Mouse (Mus musculus) embryonic facial prominence, embryonic 10.5 days (tissue): ENCODE measurements at regions not wholly inside any gene's neighbourhood (a gene's known extent, or its start where the extent isn't known, plus 50 kb on each side); places are given as distances from the start of the nearest gene placed in this dataset.
A peak's percentile ranks its signal among the peaks of the same experiment; 100 is the strongest.

Experiments used
- DNase-seq: peaks from one replicate; pipeline ENCODE4 v3.0.0-alpha.2; 2017; ENCODE audit warnings: low spot score
- H3K27ac ChIP-seq: fragments of 300-500 bp; sonication (generic); replicated peaks from 2 replicates; pipeline ENCODE4 v1.5.1; 2016; ENCODE audit warnings: mild to moderate bottlenecking
- H3K27me3 ChIP-seq: fragments of 300-500 bp; sonication (generic); replicated peaks from 2 replicates; pipeline ENCODE4 v1.6.1; 2016; ENCODE audit warnings: low read depth, mild to moderate bottlenecking; ENCODE audit not compliant: poor library complexity, severe bottlenecking
- H3K36me3 ChIP-seq: fragments of 300-500 bp; sonication (generic); replicated peaks from 2 replicates; pipeline ENCODE4 v1.6.1; 2016; ENCODE audit warnings: mild to moderate bottlenecking, moderate library complexity
- H3K4me1 ChIP-seq: fragments of 300-500 bp; sonication (generic); 2 replicates; pipeline ENCODE4 v1.6.1; 2016
- H3K4me3 ChIP-seq: fragments of 300-500 bp; sonication (generic); 2 replicates; pipeline ENCODE4 v1.5.1; 2016; ENCODE audit warnings: mild to moderate bottlenecking, moderate library complexity
- H3K9me3 ChIP-seq: fragments of 300-500 bp; sonication (generic); 2 replicates; pipeline ENCODE4 v1.6.1; 2016; ENCODE audit warnings: mild to moderate bottlenecking
- WGBS: fragments of 180-500 bp; shearing (Covaris S2); methylation state at CpG from one replicate; pipeline ENCODE4 v1.1.7; 2016; 5-methylcytosine and 5-hydroxymethylcytosine counted together

DNA sequence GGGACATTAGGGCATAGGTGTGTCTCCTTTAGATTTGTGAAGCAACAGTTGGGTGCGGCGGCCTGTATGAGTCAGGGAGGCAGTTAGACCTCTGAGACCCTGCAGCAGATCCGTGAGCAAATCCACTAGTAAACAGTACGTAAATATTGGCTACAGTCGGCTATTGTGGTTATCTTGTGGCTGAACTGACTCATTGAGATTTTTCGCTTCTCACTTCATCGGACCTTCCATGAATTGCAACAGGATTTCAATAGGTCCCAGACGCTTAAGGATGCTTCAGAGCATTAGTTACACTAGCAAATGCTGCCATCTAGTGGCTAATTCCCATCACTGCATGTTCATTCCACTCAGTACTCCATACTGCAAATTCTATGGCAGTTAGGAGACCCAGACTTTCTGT lies 199.0 kb downstream of the Rdh14 start:
- 44% methylated on average over 8 of the region's 8 CpGs for WGBS
- no peaks in the 10 kb centered on the region for H3K4me1 ChIP-seq
- DNase-seq = peak; percentile 62
- H3K4me3 ChIP-seq = no peak overlapping the region
- no peaks in the 10 kb centered on the region for H3K9me3 ChIP-seq
- H3K27me3 ChIP-seq = no peaks in the 10 kb centered on the region
- H3K27ac ChIP-seq = no peak overlapping the region
- no peaks in the 10 kb centered on the region for H3K36me3 ChIP-seq

DNA sequence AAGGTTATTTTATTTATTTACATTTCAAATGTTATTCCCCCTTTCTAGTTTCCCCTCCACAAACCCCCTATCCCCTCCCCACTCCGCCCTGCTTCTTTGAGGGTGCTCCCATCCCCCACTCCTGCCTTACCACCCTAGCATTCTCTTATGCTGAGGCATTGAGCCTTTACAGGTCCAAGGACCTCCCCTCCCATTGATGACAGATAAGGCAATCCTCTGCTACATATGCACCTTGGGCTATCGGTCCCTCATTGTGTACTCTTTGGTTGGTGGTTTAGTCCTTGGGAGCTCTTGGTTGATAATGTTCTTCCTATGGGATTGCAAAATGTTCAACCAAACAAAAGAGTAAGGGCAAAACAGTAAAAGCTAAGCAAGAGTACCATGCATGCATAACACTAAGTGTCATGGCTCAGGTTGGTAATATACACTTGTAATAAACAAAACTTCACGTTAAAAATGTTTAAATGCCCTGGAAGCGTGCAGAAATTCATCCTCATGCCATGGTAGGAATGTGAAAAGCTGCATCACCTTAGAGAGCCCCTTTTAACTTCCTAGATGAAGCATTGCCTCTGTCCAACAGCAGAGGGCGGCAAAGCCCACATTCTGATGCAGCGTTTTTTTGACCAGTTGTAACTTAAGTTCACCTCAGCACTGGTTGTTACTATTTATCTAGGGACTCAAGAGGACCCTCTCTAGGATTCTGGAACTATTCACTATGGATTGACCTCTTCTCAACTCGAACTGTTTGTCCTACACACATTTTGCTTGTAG lies 207.6 kb downstream of the Rdh14 start:
- Histone ChIP-seq H3K36me3 (no peaks in the 10 kb centered on the region), H3K27ac (no peak overlapping the region), H3K9me3 (no peaks in the 10 kb centered on the region), H3K4me1 (no peaks in the 10 kb centered on the region), H3K27me3 (no peaks in the 10 kb centered on the region), H3K4me3 (no peak overlapping the region)
- whole genome bisulfite sequencing = 19% methylated on average over 7 of the region's 7 CpGs
- DNase-seq = peak; percentile 70

DNA sequence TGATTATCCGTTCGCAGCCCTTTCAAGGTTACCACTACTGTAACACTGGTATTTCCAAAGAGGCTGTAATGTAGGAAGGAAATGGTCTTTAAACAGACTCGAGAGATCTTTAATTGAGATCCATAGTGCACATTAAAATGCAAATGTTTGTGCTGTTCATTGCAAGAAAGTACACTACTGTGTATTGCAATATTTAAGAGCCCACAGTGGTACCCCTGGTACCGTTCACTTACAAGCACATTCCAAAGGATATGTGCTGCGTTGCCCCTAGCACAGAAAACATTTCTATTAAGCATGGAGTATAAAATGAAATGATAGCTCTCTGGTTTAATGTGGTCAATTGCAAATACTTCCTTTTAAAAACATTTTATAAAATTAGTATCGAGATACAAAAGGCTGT lies 209.5 kb downstream of the Rdh14 start:
- Histone ChIP-seq H3K36me3 (no peaks in the 10 kb centered on the region), H3K4me1 (no peaks in the 10 kb centered on the region), H3K27me3 (no peaks in the 10 kb centered on the region), H3K4me3 (no peak overlapping the region), H3K27ac (no peak overlapping the region), H3K9me3 (no peaks in the 10 kb centered on the region)
- no peak for DNase-seq
- WGBS = 86% methylated on average over 6 of the region's 6 CpGs

DNA sequence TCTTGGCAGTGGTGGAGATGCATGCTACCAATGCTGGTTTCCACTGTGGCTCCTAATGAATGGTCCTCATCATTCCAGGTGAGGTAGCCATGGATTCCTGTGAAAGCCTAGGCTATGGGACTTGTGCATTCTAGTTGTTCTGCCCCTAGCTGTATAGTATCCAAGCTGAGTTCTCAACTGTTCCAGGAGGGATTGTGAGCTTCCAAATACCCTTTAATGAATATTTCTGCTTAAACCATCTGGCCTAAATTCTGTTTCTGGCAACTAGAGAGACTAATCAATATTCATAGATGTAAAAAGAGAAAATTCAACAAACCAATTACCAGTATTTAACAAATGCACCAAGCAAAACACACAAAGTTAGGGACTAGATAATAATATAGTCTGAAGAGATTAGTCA lies 227.7 kb downstream of the Rdh14 start:
- H3K4me3 ChIP-seq = no peak overlapping the region
- no peaks in the 10 kb centered on the region for H3K4me1 ChIP-seq
- H3K36me3 ChIP-seq = no peaks in the 10 kb centered on the region
- H3K9me3 ChIP-seq = no peaks in the 10 kb centered on the region
- no peak overlapping the region for H3K27ac ChIP-seq
- no peak for DNase-seq
- no peaks in the 10 kb centered on the region for H3K27me3 ChIP-seq

DNA sequence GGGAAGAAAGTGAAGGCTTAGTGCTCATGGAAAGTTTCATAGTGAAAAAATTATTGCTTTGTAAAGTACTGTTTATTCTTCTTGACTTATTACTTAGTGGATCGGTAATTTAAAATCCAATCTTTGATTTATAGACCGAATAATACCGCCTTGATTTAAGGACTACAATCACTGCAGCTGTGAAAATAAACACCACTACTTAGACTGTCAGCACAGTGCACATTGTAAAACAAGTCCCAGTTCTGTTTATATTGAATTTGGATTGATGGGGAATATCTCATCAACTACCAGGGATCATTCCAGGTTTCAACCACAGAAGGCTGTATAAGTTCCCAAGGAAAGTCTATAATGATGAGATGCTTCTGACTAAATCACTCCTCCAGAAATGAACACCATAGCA lies 230.0 kb downstream of the Rdh14 start:
- 82% methylated on average over 3 of the region's 3 CpGs for WGBS
- Histone ChIP-seq H3K9me3 (no peaks in the 10 kb centered on the region), H3K27me3 (no peaks in the 10 kb centered on the region), H3K27ac (no peak overlapping the region), H3K36me3 (no peaks in the 10 kb centered on the region), H3K4me1 (no peaks in the 10 kb centered on the region), H3K4me3 (no peak overlapping the region)
- no peak for DNase-seq

DNA sequence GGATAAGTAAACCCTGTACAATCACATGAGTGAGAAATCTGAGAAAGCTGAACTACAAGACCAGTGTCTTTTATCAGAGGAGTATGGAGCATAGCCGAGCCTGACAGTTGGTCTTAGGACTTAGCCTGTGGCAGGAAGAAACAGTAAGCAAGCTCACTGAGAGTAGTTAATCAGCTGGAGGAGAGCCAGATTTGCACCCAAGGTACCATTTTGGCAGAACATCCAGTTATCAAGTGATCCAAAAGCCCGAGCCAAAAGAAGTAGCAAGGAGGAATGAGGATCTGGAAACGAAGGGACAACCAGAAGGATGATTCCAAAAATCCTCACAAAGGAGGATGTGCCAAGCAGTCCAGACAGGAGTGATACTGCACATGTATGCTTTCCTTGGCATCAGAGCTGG lies 248.0 kb downstream of the Rdh14 start:
- no peak overlapping the region for H3K4me3 ChIP-seq
- H3K36me3 ChIP-seq = no peaks in the 10 kb centered on the region
- H3K27me3 ChIP-seq = no peaks in the 10 kb centered on the region
- WGBS = 91% methylated on average over 3 of the region's 3 CpGs
- H3K4me1 ChIP-seq = no peaks in the 10 kb centered on the region
- no peak for DNase-seq
- no peak overlapping the region for H3K27ac ChIP-seq
- no peaks in the 10 kb centered on the region for H3K9me3 ChIP-seq

DNA sequence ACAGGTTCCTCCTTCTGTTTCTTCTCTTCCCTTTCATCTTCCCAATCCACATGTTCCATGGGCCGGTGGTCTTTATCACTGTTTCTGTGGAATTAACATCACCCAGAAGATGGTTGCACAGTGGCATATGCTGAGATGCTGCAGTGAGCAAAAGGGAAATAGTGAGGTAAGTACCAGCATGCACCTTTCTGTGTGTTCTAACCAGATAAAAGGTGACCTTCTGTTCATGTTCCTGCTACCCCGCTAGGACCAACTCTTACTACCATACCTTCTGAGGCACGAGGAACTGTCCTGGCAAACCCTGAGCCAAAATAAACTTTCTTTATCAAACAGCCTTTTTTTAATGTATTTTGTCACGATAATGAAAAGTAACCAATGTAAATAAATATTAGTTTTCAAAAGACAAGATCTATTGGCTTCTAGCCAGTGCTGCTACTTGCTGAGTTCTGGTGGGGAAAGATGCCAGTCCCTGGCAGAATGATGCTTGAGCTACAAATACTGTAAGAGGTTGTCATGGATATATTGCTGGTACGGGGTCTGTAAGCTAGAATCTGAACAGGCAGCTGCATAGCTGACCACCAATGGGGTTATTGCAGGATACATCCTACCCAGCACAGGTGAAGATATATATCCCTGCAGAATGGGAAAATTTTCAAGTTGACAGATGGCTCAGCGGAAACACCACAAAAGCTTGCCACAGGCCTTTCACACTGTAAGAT lies 264.1 kb downstream of the Rdh14 start:
- no peaks in the 10 kb centered on the region for H3K4me1 ChIP-seq
- no peak for DNase-seq
- H3K4me3 ChIP-seq = no peak overlapping the region
- no peaks in the 10 kb centered on the region for H3K27me3 ChIP-seq
- H3K9me3 ChIP-seq = no peaks in the 10 kb centered on the region
- no peak overlapping the region for H3K27ac ChIP-seq
- H3K36me3 ChIP-seq = no peaks in the 10 kb centered on the region
- 91% methylated on average over 6 of the region's 6 CpGs for WGBS

DNA sequence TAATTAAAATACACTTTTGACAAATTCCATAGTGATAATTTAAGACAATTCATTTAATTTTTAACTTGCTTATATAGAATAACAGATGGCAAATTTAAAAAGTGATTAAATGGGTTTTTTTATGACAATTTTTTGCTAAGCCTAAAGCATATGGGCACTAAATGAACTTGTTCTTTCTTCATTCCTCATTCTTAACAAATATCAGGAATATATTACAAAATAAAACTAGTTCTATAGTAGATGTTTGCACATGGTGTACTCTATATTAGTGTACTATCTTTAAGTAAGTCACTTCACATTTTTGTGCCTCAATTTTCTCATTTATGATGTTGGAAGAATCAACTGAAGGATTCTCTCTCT lies 264.6 kb downstream of the Rdh14 start:
- no peaks in the 10 kb centered on the region for H3K9me3 ChIP-seq
- no peaks in the 10 kb centered on the region for H3K27me3 ChIP-seq
- H3K4me3 ChIP-seq = no peak overlapping the region
- DNase-seq = no peak
- no peaks in the 10 kb centered on the region for H3K4me1 ChIP-seq
- no peaks in the 10 kb centered on the region for H3K36me3 ChIP-seq
- H3K27ac ChIP-seq = no peak overlapping the region

DNA sequence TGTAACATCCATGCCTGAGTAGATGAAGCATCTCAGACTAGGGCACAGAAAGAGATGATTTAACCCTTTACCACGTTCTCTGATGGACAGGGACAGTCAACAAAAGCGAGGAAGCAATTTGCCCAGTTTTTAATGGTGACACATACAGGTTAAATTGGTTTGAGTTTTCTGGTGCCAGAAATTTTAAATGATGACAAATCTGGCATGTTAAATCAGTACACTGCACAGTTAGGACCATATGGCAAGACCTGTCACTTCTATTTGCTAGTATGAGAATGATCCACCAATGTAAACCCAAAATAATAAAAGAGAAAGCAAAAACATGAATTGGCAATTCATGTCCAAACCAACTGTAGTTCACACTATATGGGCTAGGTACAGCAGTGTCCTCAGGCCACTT lies 268.3 kb downstream of the Rdh14 start:
- Histone ChIP-seq H3K9me3 (no peaks in the 10 kb centered on the region), H3K27me3 (no peaks in the 10 kb centered on the region), H3K4me1 (no peaks in the 10 kb centered on the region), H3K27ac (no peak overlapping the region), H3K4me3 (no peak overlapping the region), H3K36me3 (no peaks in the 10 kb centered on the region)
- DNase-seq = no peak
- 76% methylated on average over 2 of the region's 2 CpGs for WGBS

DNA sequence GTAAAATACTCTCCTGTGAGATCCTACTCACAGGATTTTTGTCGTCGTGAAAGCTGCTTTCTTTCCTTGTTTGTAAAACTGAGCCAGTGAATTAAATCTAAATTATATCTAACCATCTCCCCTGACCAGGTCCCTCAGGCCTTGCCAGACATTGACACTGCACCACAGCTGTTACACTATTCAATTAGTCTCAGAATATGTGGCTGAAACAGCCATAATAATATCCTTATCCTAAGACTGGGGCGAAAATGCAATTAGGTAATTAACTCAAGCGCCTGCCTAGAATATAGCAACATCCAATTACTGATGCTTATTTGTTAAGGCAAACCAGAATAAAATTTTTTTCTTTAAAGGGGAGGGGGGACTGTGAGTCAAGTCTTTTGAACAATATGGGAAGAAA lies 296.2 kb downstream of the Rdh14 start:
- Histone ChIP-seq H3K27me3 (no peaks in the 10 kb centered on the region), H3K36me3 (no peaks in the 10 kb centered on the region), H3K4me3 (no peak overlapping the region), H3K27ac (no peak overlapping the region), H3K4me1 (no peaks in the 10 kb centered on the region), H3K9me3 (no peaks in the 10 kb centered on the region)
- no peak for DNase-seq
- 86% methylated on average over 4 of the region's 4 CpGs for WGBS
